Mouse (Mus musculus) T-cell, adult 66 days (primary cell): Measurements from ENCODE around the gene Scd4. TPM values are rescaled to one million over a fixed set of nuclear protein-coding genes. Genes with fewer than 3 reads are reported as not detected.

ENCODE experiments used
- total RNA-seq, 2 experiments: library from RNA; stranded (reverse); gene quantifications; 3 replicates in 1 of 2; 4 replicates in 1 of 2; pipeline ENCODE4 v1.2.4; 2023

Scd4 gene
- total RNA-seq, result under 1 TPM; 0.71 to 0.82 TPM

DNA sequence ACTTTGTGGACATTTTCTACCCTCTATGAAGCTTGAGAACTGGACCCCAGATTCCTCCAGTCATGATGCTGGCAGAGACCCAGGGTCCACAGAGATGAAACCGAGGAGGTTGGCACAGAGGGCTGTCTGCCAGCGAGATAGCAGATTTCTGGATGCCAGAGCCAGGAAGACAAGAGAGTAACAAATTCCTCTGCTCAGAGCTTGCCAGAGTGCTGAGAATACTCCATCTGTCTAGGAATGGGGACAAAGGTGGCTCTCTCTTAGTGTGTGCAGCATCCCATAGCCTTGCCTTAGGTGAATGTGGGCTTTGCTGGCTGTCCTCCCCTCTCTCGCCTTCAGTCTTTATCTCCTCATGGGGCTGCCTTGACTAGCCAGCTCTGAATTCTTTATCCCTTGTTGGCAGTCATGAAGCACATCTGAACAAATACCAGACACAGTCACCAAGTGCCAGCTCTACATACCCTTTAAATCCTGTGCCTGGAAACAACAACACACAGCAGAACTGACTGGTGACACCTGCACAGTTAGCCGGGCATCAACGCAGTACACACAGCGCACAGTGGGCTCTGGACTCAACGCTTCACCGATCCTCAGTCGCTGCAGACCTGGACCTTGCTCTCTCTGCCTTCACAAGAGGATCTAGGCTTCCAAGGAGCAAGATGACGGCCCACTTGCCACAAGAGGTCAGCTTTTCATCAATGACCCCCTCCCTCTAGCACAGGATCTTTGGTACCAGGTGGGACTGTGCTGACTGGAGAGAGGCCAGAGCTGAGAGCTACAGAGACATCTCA lies at the start of gene Scd4:
Scd4 (plus strand) TSS at position 260 of the 791 bp plus-strand sequence.

GRCm38 (mm10) chr19:44292941-44293768 lies 39.7 kb upstream of the Scd4 start, which contains the start of gene Scd2:
Scd2 (plus strand) TSS chr19:44293674.

Other genes with a start within 250 kb of the Scd4 start
- 10 to 100 TPM; 63.7 to 75.5 TPM for gene Chuk, start 225.6 kb upstream of the Scd4 start, total RNA-seq
- gene Cwf19l1, start 197.2 kb upstream of the Scd4 start, total RNA-seq, result 10 to 100 TPM; 22.8 to 27.4 TPM
- 10 to 100 TPM; 67.7 to 79.0 TPM for gene Bloc1s2, start 186.6 kb upstream of the Scd4 start, total RNA-seq
- gene Pkd2l1, start 140.7 kb upstream of the Scd4 start, total RNA-seq, result not detected
- not detected for gene Scd3, start 129.8 kb upstream of the Scd4 start, total RNA-seq
- gene Scd2, start 39.4 kb upstream of the Scd4 start, total RNA-seq, result 10 to 100 TPM; 15.6 to 18.4 TPM
- 1 to 10 TPM; 2.8 to 4.0 TPM for gene Scd1, start 74.8 kb downstream of the Scd4 start, total RNA-seq
- not detected for gene Wnt8b, start 160.4 kb downstream of the Scd4 start, total RNA-seq
- 1 to 10 TPM; 1.8 to 3.1 TPM for gene Sec31b, start 212.8 kb downstream of the Scd4 start, total RNA-seq
- gene Gm20538, start 219.7 kb downstream of the Scd4 start, total RNA-seq, result not detected
- 100 to 1,000 TPM; 108 to 118 TPM for gene Ndufb8, start 222.3 kb downstream of the Scd4 start, total RNA-seq
- gene Hif1an, start 229.8 kb downstream of the Scd4 start, total RNA-seq, result 10 to 100 TPM; 61.8 to 64.2 TPM